Mouse (Mus musculus) c-Kit-positive CD71-positive TER-119-negative erythroid progenitor cells, embryonic 14.5 days (primary cell): Measurements from ENCODE around the gene Snx5.

ENCODE experiments used
- DNase-seq: peaks from one replicate; pipeline ENCODE4 v3.0.0-alpha.2; 2013; ENCODE audit warnings: low read depth

Gene Snx5

GRCm38 (mm10) chr2:144270507-144271420, at the start of gene Snx5, which contains the start of gene Mgme1:
Gene Snx5, minus strand, starts transcription at chr2:144270906.
Gene Mgme1, plus strand, starts transcription at chr2:144270663.
- DNase-seq: peak; percentile 86

GRCm38 (mm10) chr2:144311372-144311771, 40.7 kb upstream of the Snx5 start:
- no peak for DNase-seq

GRCm38 (mm10) chr2:144310273-144310672, 39.6 kb upstream of the Snx5 start:
- DNase-seq: no peak

GRCm38 (mm10) chr2:144308561-144308960, 37.9 kb upstream of the Snx5 start:
- DNase-seq: no peak

GRCm38 (mm10) chr2:144305721-144306294, 35.1 kb upstream of the Snx5 start:
- no peak for DNase-seq

GRCm38 (mm10) chr2:144301101-144301500, 30.4 kb upstream of the Snx5 start:
- DNase-seq: no peak

GRCm38 (mm10) chr2:144299749-144300669, 29.3 kb upstream of the Snx5 start:
- no peak for DNase-seq

GRCm38 (mm10) chr2:144295145-144295735, 24.5 kb upstream of the Snx5 start:
- DNase-seq: no peak

GRCm38 (mm10) chr2:144291600-144292305, 21.0 kb upstream of the Snx5 start:
- DNase-seq: no peak

- no peak for DNase-seq
Observed at GRCm38 (mm10) chr2:144290321-144290720, 19.6 kb upstream of the Snx5 start.

GRCm38 (mm10) chr2:144281417-144281816, 10.7 kb upstream of the Snx5 start:
- no peak for DNase-seq

GRCm38 (mm10) chr2:144280568-144280967, 9.9 kb upstream of the Snx5 start:
- DNase-seq: no peak

GRCm38 (mm10) chr2:144279742-144280141, 9.0 kb upstream of the Snx5 start:
- no peak for DNase-seq

GRCm38 (mm10) chr2:144276885-144277284, 6.2 kb upstream of the Snx5 start:
- no peak for DNase-seq

- DNase-seq: no peak
Observed at GRCm38 (mm10) chr2:144274741-144275140, 4.0 kb upstream of the Snx5 start.

- DNase-seq: no peak
Observed at GRCm38 (mm10) chr2:144272088-144272487, 1.4 kb upstream of the Snx5 start.

GRCm38 (mm10) chr2:144269679-144270475, 829 bp downstream of the Snx5 start:
- DNase-seq: no peak

GRCm38 (mm10) chr2:144269306-144269650, 1.4 kb downstream of the Snx5 start:
- no peak for DNase-seq

GRCm38 (mm10) chr2:144268446-144269305, 2.0 kb downstream of the Snx5 start:
- no peak for DNase-seq

GRCm38 (mm10) chr2:144267731-144268015, 3.0 kb downstream of the Snx5 start:
- DNase-seq: no peak
